Mouse (Mus musculus) heart, adult 18-20 months (tissue): ENCODE measurements around the gene Pigx. TPM values are rescaled to one million over a fixed set of nuclear protein-coding genes. Genes with fewer than 3 reads are reported as not detected.

Experiments used
- DNase-seq, 2 experiments: peaks; one replicate each; pipeline ENCODE4 v3.0.0; 2021 to 2022; ENCODE audit warnings: mixed read lengths in 1 of 2
- total RNA-seq, 2 experiments: library from RNA; stranded (reverse); gene quantifications; 2 replicates each; pipeline ENCODE4 v1.2.3; 2021

Pigx gene
- total RNA-seq, 2 experiments from 2014 or later, result 16.7 to 16.9 TPM

DNA sequence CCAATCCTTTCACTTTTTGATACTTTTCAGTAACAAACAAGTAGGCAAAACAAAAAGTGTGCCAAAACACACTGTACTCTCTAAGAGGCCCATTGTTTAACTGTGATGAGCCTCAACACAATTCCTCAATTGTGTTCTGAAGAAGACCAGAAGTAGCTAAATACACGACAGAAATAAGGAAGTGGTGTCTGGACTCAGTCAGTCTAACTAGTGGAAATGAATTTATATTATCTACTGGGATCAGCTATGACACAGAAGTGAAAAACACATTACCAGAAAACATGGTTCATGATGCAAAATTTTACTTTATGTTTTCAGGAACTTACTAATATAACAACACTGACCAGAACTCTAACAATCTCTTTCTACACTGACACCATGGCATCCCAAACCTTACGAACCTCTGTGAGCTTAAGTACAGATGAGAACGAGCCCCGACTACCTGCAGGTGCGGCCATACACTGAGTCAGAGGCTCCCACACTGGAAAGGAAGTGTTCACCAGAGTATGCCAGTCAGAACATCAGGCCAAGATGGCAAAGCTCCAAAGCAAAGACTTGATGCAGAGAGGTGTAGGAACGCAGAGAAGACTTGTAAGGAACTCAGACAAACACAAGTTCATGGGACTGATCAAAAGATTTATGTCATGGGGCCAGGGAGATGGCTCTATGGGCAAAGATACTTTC lies 39.6 kb downstream of the Pigx start:
- no peak for DNase-seq

DNA sequence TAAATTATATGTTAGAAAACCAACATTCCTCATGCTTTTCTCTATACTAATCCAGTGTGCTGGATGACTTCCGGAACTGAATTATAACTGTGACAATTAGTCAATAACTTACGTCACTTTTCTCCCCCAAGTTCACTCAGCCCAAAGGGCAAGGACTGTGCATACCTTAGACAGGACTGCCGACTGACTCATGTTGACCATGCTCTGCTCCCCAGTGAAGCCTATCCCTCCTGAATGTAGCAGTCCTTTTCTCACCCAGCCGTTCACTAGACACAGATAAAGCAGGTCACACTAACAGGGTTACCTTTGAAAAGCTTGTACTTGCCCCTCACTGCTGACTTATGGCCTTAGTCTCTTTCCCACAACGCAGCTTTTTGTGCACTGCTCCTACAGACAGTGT lies 40.7 kb downstream of the Pigx start:
- DNase-seq, result no peak

DNA sequence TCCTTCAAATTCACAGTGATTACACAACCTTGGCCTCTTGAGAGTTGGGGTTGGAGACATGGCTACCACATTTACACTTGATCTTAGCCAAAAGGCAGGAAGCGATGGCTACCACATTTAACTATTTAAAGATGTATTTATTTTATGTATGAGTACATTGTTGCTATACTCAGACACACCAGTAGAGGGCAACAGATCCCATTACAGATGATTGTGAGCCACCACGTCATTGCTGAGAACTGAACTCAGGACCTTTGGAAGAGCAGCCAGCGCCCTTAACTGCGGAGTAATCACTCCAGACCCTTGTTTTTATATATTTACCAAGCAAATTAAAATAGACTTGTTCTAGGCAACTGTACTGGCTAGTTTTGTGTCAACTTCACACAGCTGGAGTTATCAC lies 57.2 kb downstream of the Pigx start:
- no peak for DNase-seq

Other genes starting within 250 kb of the Pigx start
- gene Meltf, start 220.9 kb downstream of the Pigx start, total RNA-seq, result under 1 TPM in 1 of 2 experiments, not detected in 1; 0.08 TPM
- 1 to 10 TPM; 2.2 to 3.5 TPM for gene Pigz, start 165.9 kb downstream of the Pigx start, total RNA-seq
- gene 0610012G03Rik, start 151.2 kb downstream of the Pigx start, total RNA-seq, result 10 to 100 TPM; 74.8 to 79.2 TPM
- gene Ncbp2, start 151.2 kb downstream of the Pigx start, total RNA-seq, result 10 to 100 TPM; 24.8 to 26.4 TPM
- gene Senp5, start 96.5 kb downstream of the Pigx start, total RNA-seq, result 10 to 100 TPM; 12.1 to 13.0 TPM
- gene Pak2, start 20.4 kb downstream of the Pigx start, total RNA-seq, result 10 to 100 TPM; 26.5 to 27.1 TPM
- 10 to 100 TPM; 10.1 to 10.4 TPM for gene Cep19, start 60 bp upstream of the Pigx start, total RNA-seq
- 1 to 10 TPM; 3.6 to 4.9 TPM for gene Nrros, start 65.9 kb upstream of the Pigx start, total RNA-seq
- not detected for gene Bex6, start 80.1 kb upstream of the Pigx start, total RNA-seq
- 10 to 100 TPM; 12.1 to 12.6 TPM for gene Fbxo45, start 147.4 kb upstream of the Pigx start, total RNA-seq
- 1 to 10 TPM; 6.9 to 7.4 TPM for gene Wdr53, start 147.5 kb upstream of the Pigx start, total RNA-seq
- 10 to 100 TPM; 22.5 to 25.3 TPM for gene Smco1, start 171.7 kb upstream of the Pigx start, total RNA-seq
- gene Rnf168, start 177.7 kb upstream of the Pigx start, total RNA-seq, result 10 to 100 TPM; 12.6 to 12.8 TPM
- gene Ubxn7, start 232.5 kb upstream of the Pigx start, total RNA-seq, result 10 to 100 TPM; 22.4 to 28.3 TPM